Mouse (Mus musculus): ENCODE measurements around the gene Hmgn3.

The Hmgn3 gene

GRCm38 (mm10) chr9:83098652-83099307, 47.7 kb downstream of the Hmgn3 start:
- DNase-seq: no peak

GRCm38 (mm10) chr9:83097816-83098215, 48.7 kb downstream of the Hmgn3 start:
- DNase-seq: no peak

DNA sequence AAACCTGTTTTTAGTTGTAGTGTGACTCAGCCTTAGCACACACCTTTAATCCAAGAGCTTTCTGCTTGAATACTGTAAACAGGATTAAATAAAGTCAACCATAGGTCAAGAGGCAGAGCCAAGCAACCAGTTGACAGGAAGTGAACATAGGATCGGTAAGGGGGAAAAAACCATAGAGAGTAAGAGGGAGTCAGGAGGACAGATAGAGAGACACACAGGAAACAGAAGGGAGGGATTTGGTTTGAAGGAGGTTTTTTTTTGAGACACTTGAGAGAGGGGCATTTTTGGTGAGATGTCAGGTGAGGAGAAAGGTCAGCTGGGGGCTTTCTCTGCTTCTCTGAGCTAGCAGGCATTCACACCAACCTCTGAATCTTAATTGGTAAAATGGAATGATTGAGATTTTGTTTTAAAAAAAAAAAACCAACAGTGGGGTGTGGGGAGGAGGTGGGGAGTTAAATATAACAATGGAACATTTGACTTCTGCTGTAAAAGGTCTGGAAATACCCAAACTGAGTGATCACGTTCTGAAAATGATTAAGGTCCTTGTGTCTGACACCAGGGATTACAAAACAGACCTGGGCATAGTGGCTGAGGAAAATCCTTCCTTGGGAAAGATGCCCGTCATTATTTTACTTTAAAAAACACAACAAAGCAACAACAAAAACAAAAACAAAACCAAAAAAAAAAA, 51.7 kb downstream of the Hmgn3 start:
- DNase-seq: no peak

- DNase-seq: no peak
These were observed 62.6 kb downstream of the Hmgn3 start for GRCm38 (mm10) chr9:83083790-83084469.

DNA sequence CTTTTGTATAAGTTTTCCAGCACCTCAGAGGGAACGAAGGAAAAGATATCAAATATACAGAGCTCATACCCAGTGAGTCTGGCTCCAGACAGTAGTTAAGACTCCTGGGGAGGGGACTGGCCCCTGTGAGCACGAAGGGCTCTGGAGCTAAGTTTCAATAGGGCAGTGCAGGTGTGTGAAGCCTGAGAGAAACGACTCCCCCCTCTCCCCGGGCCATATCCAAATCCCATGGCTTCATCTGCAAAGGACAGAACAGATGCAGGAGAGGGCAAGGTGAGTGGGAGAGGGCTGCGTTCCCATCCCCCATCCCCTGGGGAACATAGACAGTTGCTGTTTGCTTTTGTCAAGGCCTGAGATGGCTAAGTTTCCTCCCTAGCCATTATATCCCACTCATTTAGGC, 63.4 kb downstream of the Hmgn3 start:
- DNase-seq: no peak

- no peak for DNase-seq
These were observed 64.2 kb downstream of the Hmgn3 start for GRCm38 (mm10) chr9:83082296-83082695.

- DNase-seq: no peak
These were observed 66.8 kb downstream of the Hmgn3 start for GRCm38 (mm10) chr9:83079724-83080123.

- no peak for DNase-seq
These were observed 78.2 kb downstream of the Hmgn3 start for GRCm38 (mm10) chr9:83068246-83068645.

DNA sequence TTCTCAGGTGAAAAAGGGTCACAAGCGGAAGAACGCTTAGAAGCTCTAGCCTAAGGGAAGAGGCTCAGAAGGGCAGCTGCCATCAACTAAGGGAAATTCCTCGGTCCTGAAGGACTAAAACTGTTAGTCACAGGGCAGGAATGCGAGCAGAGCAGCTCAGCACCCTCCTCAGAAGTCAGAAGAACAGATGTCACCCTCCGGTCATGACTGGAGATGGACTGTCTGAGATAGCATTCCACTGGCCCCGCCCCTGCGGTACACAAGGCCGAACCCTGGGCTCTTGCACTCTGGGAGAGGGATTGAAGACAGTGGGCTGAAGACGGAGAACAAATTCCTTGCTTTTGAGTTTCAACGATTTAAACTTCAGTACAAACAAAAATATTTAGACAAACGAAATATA, 85.2 kb downstream of the Hmgn3 start:
- no peak for DNase-seq
